Mouse (Mus musculus) spleen, adult 2 months (tissue): ENCODE results near the gene Ralbp1.

ENCODE experiments used
- CTCF ChIP-seq: fragments of 200-500 bp; IDR thresholded peaks from 2 replicates; pipeline ENCODE4 v1.5.1; 2011; ENCODE audit warnings: mild to moderate bottlenecking, inconsistent platforms; ENCODE audit not compliant: insufficient read depth, insufficient read length, insufficient replicate concordance; ENCODE audit errors: extremely low read depth
- POLR2A ChIP-seq: fragments of 200-500 bp; IDR thresholded peaks from 2 replicates; pipeline ENCODE4 v1.6.1; 2011; ENCODE audit warnings: low read depth, low read length, inconsistent platforms

DNA sequence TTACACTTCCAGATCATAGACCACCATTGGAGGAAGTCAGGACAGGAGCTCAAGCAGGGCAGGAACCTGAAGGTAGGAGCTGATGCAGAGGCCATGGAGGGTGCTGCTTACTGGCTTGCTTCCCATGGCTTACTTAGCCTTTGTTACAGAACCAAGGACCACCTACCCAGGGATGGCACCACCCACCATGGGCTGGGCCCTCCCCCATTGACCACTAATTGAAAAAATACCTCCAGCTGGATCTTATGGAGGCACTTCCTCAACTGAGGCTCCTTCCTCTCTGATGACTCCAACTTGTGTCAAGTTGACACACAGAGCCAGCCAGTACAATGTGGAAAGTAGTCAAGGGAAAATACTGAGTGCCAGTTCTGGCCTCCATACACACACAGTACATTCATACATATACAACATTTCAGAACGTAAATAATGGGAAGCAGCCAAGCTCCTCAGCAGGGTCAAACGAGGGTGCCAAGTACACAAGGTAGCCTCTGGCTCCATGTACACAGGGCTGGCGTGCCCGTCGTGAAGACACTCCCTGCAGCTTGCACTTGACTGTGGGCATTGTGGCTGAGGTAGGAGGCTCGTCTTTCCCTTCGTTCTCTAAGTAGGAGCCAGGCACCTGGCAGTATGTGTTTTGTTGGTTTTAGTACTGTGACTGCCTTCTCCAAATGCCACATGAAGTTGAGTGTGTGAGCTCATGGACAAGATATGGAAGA lies 45.9 kb downstream of the Ralbp1 start:
- TF ChIP-seq CTCF (no peak), POLR2A (no peak)
